Mouse (Mus musculus): ENCODE measurements around the gene Zswim4. TPM values are rescaled to one million over a fixed set of nuclear protein-coding genes. Genes with fewer than 3 reads are reported as not detected.

Zswim4 gene
- polyA plus RNA-seq, 1 experiment from 2014 or later = 17.7 TPM

GRCm38 (mm10) chr8:84187065-84187755 is 49.6 kb downstream of the Zswim4 start:
- no peak for ATAC-seq (ENCODE audit: insufficient number of reproducible peaks, low FRiP score, low TSS enrichment, low read depth)
- H3K27me3 ChIP-seq = no peaks in the 10 kb centered on the region
- no peaks in the 10 kb centered on the region for H3K9me3 ChIP-seq (replicated peaks)
- peak overlapping the region; percentile 85 for H3K27ac ChIP-seq (replicated peaks)
- H3K4me3 ChIP-seq (replicated peaks) = peak overlapping the region; percentile 39
- peaks cover 40% of the 10 kb centered on the region for H3K4me1 ChIP-seq
- H3K9ac ChIP-seq = peak overlapping the region; percentile 28
- 3% methylated on average over 21 of the region's 21 CpGs for WGBS
- H3K36me3 ChIP-seq = no peaks in the 10 kb centered on the region
- H3K4me2 ChIP-seq (replicated peaks) = peak overlapping the region; percentile 87

- H3K27me3 ChIP-seq = no peaks in the 10 kb centered on the region
- under 1% methylated on average over 12 of the region's 12 CpGs for WGBS
- no peaks in the 10 kb centered on the region for H3K9me3 ChIP-seq (replicated peaks)
These were observed 50.3 kb downstream of the Zswim4 start for GRCm38 (mm10) chr8:84186547-84186946.

GRCm38 (mm10) chr8:84185117-84185516 is 51.7 kb downstream of the Zswim4 start, which contains the start of gene Nanos3:
Gene Nanos3, minus strand, starts transcription at chr8:84185217.
- Histone ChIP-seq H3K4me1 (peaks cover 51% of the 10 kb centered on the region), H3K27me3 (no peaks in the 10 kb centered on the region), H3K36me3 (no peaks in the 10 kb centered on the region), H3K4me2 (replicated peaks) (peak within 1 kb of the TSS; percentile 85), H3K9ac (peak within 1 kb of the TSS; percentile 92), H3K27ac (replicated peaks) (peak within 1 kb of the TSS; percentile 90), H3K9me3 (replicated peaks) (no peaks in the 10 kb centered on the region), H3K4me3 (replicated peaks) (peak within 1 kb of the TSS; percentile 71)
- WGBS = 89% methylated on average over 7 of the region's 7 CpGs
- ATAC-seq (ENCODE audit: insufficient number of reproducible peaks, low FRiP score, low TSS enrichment, low read depth) = no peak

More at GRCm38 (mm10) chr8:84186547-84186946, 50.3 kb downstream of the Zswim4 start:
- Histone ChIP-seq H3K27ac (replicated peaks) (peak overlapping the region; percentile 85), H3K4me2 (replicated peaks) (peak overlapping the region; percentile 87), H3K4me3 (replicated peaks) (peak overlapping the region; percentile 39), H3K36me3 (no peaks in the 10 kb centered on the region), H3K4me1 (peaks cover 40% of the 10 kb centered on the region), H3K9ac (peak overlapping the region; percentile 28)
- peak; percentile 22; the same call in 1 of the 2 replicates for ATAC-seq (ENCODE audit: insufficient number of reproducible peaks, low FRiP score, low TSS enrichment, low read depth)

GRCm38 (mm10) chr8:84184085-84185043 is 52.5 kb downstream of the Zswim4 start:
- no peaks in the 10 kb centered on the region for H3K36me3 ChIP-seq
- peak overlapping the region; percentile 85 for H3K4me2 ChIP-seq (replicated peaks)
- peak overlapping the region; percentile 90 for H3K27ac ChIP-seq (replicated peaks)
- H3K9me3 ChIP-seq (replicated peaks) = no peaks in the 10 kb centered on the region
- H3K9ac ChIP-seq = peak overlapping the region; percentile 92
- H3K4me1 ChIP-seq = peaks cover 58% of the 10 kb centered on the region
- no peak; the same call in 1 of the 2 replicates for ATAC-seq (ENCODE audit: insufficient number of reproducible peaks, low FRiP score, low TSS enrichment, low read depth)
- peak overlapping the region; percentile 71 for H3K4me3 ChIP-seq (replicated peaks)
- 13% methylated on average over 21 of the region's 21 CpGs for WGBS
- no peaks in the 10 kb centered on the region for H3K27me3 ChIP-seq

GRCm38 (mm10) chr8:84183261-84184084 is 53.4 kb downstream of the Zswim4 start:
- H3K4me1 ChIP-seq = peaks cover 59% of the 10 kb centered on the region
- H3K36me3 ChIP-seq = 0 out of 2 replicates have a peak, but pooled peaks cover 2% of the 10 kb centered on the region
- peak overlapping the region; percentile 71 for H3K4me3 ChIP-seq (replicated peaks)
- under 1% methylated on average over 77 of the region's 87 CpGs for WGBS
- peak overlapping the region; percentile 90 for H3K27ac ChIP-seq (replicated peaks)
- peak; percentile 26; the same call in 1 of the 2 replicates for ATAC-seq (ENCODE audit: insufficient number of reproducible peaks, low FRiP score, low TSS enrichment, low read depth)
- H3K4me2 ChIP-seq (replicated peaks) = peak overlapping the region; percentile 85
- H3K27me3 ChIP-seq = no peaks in the 10 kb centered on the region
- H3K9me3 ChIP-seq (replicated peaks) = no peaks in the 10 kb centered on the region
- H3K9ac ChIP-seq = peak overlapping the region; percentile 92

- no peak for ATAC-seq (ENCODE audit: insufficient number of reproducible peaks, low FRiP score, low TSS enrichment, low read depth)
- H3K27me3 ChIP-seq = no peaks in the 10 kb centered on the region
- 0 out of 2 replicates have a peak, but pooled peaks cover 3% of the 10 kb centered on the region for H3K36me3 ChIP-seq
- H3K4me3 ChIP-seq (replicated peaks) = peak overlapping the region; percentile 71
- H3K4me2 ChIP-seq (replicated peaks) = peak overlapping the region; percentile 85
- peaks cover 59% of the 10 kb centered on the region for H3K4me1 ChIP-seq
- WGBS = 42% methylated on average over 4 of the region's 4 CpGs
- peak overlapping the region; percentile 92; the same call in 1 of the 2 replicates for H3K9ac ChIP-seq
- H3K27ac ChIP-seq (replicated peaks) = peak overlapping the region; percentile 90
- no peaks in the 10 kb centered on the region for H3K9me3 ChIP-seq (replicated peaks)
These were observed 54.0 kb downstream of the Zswim4 start for GRCm38 (mm10) chr8:84182833-84183232.

GRCm38 (mm10) chr8:84180530-84181190 is 56.2 kb downstream of the Zswim4 start:
- 3% methylated on average over 16 of the region's 16 CpGs for WGBS
- H3K9ac ChIP-seq = 0 out of 2 replicates have a peak overlapping the region, but pooled peaks have one; percentile 18
- ATAC-seq (ENCODE audit: insufficient number of reproducible peaks, low FRiP score, low TSS enrichment, low read depth) = peak; percentile 44; the same call in 1 of the 2 replicates
- H3K27me3 ChIP-seq = no peaks in the 10 kb centered on the region
- no peaks in the 10 kb centered on the region for H3K9me3 ChIP-seq (replicated peaks)
- H3K27ac ChIP-seq (replicated peaks) = peak overlapping the region; percentile 63; the same call in 1 of the 2 replicates
- peak overlapping the region; percentile 40 for H3K4me2 ChIP-seq (replicated peaks)
- H3K4me1 ChIP-seq = peaks cover 57% of the 10 kb centered on the region
- 0 out of 2 replicates have a peak, but pooled peaks cover 3% of the 10 kb centered on the region for H3K36me3 ChIP-seq
- peak overlapping the region; percentile 23 for H3K4me3 ChIP-seq (replicated peaks)

- Histone ChIP-seq H3K9me3 (replicated peaks) (no peaks in the 10 kb centered on the region), H3K27me3 (no peaks in the 10 kb centered on the region), H3K4me2 (replicated peaks) (peak overlapping the region; percentile 40), H3K4me3 (replicated peaks) (peak overlapping the region; percentile 23), H3K36me3 (peaks cover 9% of the 10 kb centered on the region; the same call in 1 of the 2 replicates), H3K9ac (0 out of 2 replicates have a peak overlapping the region, but pooled peaks have one; percentile 18), H3K27ac (replicated peaks) (peak overlapping the region; percentile 28; the same call in 1 of the 2 replicates), H3K4me1 (peaks cover 56% of the 10 kb centered on the region)
- WGBS = 18% methylated on average over 4 of the region's 4 CpGs
- ATAC-seq (ENCODE audit: insufficient number of reproducible peaks, low FRiP score, low TSS enrichment, low read depth) = no peak
These were observed 56.9 kb downstream of the Zswim4 start for GRCm38 (mm10) chr8:84179946-84180345.

- WGBS = 76% methylated on average over 8 of the region's 8 CpGs
- Histone ChIP-seq H3K27ac (replicated peaks) (no peak overlapping the region), H3K36me3 (peaks cover 11% of the 10 kb centered on the region; the same call in 1 of the 2 replicates), H3K4me1 (peaks cover 45% of the 10 kb centered on the region), H3K4me2 (replicated peaks) (no peak overlapping the region), H3K9me3 (replicated peaks) (no peaks in the 10 kb centered on the region), H3K27me3 (no peaks in the 10 kb centered on the region), H3K4me3 (replicated peaks) (no peak overlapping the region), H3K9ac (no peak overlapping the region)
- no peak for ATAC-seq (ENCODE audit: insufficient number of reproducible peaks, low FRiP score, low TSS enrichment, low read depth)
These were observed 58.3 kb downstream of the Zswim4 start for GRCm38 (mm10) chr8:84178592-84178991.

GRCm38 (mm10) chr8:84177405-84177804 is 59.5 kb downstream of the Zswim4 start:
- no peak for ATAC-seq (ENCODE audit: insufficient number of reproducible peaks, low FRiP score, low TSS enrichment, low read depth)
- Histone ChIP-seq H3K4me3 (replicated peaks) (no peak overlapping the region), H3K27me3 (no peaks in the 10 kb centered on the region), H3K27ac (replicated peaks) (no peak overlapping the region), H3K9ac (no peak overlapping the region), H3K36me3 (peaks cover 20% of the 10 kb centered on the region), H3K4me2 (replicated peaks) (no peak overlapping the region), H3K9me3 (replicated peaks) (no peaks in the 10 kb centered on the region), H3K4me1 (peaks cover 37% of the 10 kb centered on the region)
- 88% methylated on average over 3 of the region's 3 CpGs for WGBS
